Mouse (Mus musculus) kidney, adult 8-10 months (tissue): ENCODE results near the gene Rarres1.

Experiments used
- DNase-seq, 2 experiments: peaks; one replicate each; pipeline ENCODE4 v3.0.0; 2022

Gene Rarres1

GRCm38 (mm10) chr3:67515274-67515801 lies at the start of gene Rarres1:
Gene Rarres1, minus strand, starts transcription at chr3:67515523.
- DNase-seq = no peak

- DNase-seq = peak in 1 of 2 experiments; percentile 11
Observed at GRCm38 (mm10) chr3:67564731-67565357, 49.5 kb upstream of the Rarres1 start.

- no peak for DNase-seq
Observed at GRCm38 (mm10) chr3:67557718-67558354, 42.5 kb upstream of the Rarres1 start.

DNA sequence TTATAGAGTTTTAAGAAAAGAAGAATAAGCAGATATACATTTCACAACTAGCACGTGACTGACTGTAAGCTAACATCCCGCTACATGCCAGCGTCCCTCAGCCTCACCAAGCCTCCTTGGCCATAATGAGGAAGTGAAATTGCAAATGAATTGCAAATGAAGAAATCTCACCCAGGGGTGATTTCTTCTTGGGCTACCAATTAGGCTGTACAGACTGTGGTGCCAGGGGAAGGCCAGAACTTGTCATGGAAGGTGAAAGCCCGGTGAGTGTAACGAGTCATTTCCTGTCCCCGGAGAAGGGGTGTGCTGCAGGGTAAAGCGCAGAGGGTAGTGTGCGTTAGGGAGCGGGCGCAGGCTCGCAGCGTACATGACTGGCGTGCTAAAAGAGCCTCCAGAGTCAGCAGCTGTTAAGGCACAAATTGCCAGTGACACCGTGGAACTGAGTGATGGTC lies 41.9 kb upstream of the Rarres1 start:
- DNase-seq = no peak

GRCm38 (mm10) chr3:67555211-67555610 lies 39.9 kb upstream of the Rarres1 start:
- no peak for DNase-seq

DNA sequence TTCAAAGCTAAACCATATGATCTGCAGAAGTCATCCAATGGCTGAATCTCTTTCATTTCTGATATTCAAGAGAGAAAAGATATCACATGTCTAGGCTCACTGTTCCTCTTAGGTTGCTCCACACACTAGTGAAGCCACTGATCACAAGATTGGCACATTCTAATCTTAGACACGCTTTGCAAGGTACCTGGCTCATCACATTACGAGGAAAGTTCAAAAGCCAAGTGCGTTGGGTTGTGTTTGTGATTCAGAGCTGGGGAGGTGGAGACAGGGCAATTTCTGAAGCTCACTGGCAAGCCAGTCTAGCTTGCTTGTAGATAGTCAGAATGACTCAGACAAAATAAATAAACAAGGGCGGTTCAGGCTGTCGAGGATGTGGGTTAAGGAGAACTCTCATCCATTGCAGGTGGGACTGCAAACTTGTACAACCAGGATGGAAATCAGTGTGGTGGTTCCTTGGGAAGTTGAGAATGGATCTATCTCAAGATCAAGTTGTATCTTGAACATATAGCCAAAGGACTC lies 38.7 kb upstream of the Rarres1 start:
- no peak for DNase-seq

DNA sequence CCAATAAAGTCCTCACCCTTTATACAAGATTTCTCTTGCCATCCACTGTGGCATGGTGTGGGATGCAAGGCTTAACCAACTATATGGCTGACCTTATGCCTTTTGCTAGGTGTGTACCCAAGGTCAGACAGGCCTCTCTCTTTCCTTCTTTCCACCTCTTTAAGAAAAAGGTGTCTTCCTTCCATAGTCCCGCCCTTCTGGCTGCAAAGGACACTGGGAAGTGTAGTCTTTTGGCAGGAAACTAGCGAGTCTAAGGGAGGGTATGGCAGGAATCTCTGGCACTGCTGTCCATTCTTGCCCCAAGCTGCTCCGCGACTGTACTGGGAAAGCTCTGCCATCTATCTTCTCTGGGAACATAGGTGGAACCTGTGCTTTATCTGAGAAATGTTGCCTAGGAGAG lies 38.0 kb upstream of the Rarres1 start:
- DNase-seq = peak in 1 of 2 experiments; percentile 13

DNA sequence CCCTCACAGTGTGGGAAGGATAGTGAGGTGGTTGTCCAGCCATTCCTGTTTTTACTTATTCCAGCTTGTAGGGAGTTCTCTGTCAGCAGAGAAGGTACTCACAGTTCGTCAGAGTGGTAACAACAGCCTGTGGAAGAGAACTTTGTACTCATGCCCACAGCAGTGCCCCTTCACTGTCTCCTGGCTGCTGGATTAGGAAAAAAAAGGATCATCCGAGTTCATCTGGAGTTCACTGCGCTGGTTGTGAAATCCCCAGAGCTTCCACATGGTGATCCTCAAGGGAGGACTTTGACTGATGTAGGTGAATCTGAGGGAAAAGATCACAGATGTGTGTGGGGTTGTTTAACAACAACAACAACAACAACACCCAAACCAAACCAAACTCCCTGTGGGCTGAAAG lies 35.9 kb upstream of the Rarres1 start:
- DNase-seq = peak in 1 of 2 experiments; percentile 19

DNA sequence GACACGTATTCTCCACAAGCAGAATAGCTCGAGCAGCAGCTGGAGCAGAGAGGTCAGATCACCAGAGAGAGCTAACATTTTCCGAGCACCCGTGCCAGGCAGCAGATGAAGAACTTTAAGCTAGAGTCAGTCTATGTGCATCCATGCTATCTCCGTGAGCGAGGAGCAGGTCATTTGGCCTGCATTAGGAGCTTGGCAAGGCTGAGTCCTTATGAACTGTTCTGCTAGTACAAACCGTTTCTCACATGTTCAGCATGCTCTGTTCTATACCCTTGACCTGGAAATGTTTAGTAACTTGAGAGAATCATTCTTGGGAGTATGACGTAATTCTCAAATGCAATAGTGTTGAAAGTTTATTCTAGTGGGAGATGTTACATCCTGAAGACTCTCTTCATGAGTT lies 28.3 kb upstream of the Rarres1 start:
- DNase-seq = no peak

DNA sequence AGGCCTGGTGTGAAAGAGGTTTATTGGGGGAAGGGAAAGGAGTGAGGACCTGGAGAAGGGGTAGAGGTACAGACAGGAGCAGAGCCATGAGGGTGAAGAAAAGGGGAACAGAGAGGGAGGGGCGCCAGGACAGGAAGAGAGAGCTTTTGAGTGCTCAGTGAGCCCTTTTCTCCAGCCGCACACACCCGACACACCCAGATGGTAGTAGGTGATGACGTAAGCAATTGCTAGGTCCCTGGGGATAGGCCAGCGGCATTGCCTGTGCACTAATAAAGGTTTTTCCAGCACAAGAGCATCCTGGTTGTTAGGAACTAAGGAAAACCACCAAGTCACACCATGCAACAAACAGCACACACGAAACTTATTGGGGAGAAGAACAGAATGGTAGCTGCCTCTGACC lies 9.4 kb upstream of the Rarres1 start:
- no peak for DNase-seq

GRCm38 (mm10) chr3:67522709-67523108 lies 7.4 kb upstream of the Rarres1 start:
- DNase-seq = no peak

DNA sequence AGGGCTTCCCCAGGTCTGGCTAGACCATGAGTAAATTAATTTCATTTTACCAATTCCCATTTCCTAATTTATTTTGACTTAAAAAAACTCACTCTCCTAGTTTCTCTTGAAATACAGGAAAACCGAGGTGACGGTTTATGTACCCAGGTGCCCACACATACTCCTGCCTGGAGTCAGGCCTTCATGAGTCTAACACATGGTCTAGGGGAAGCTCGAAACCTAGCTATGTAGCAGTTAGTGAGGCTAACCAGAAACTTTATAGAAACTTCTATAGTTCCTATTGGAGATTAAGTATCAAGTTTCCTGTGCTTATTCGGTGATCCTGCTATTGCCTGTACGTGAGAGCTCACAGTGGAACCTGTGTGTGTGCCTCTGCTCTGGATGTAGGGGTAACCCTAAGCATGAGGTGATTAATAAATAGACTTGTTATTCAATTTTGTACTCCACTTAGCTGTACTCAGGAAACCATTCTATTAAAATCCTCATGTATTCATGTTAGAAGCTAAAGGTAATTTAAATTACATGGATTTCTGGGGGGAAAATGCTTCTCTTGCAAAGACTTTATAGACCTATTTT lies 5.3 kb upstream of the Rarres1 start:
- DNase-seq = no peak

GRCm38 (mm10) chr3:67514801-67515273 lies 486 bp downstream of the Rarres1 start:
- DNase-seq = no peak

GRCm38 (mm10) chr3:67512807-67513206 lies 2.5 kb downstream of the Rarres1 start:
- DNase-seq = peak; percentile 48 to 88

GRCm38 (mm10) chr3:67508216-67508892 lies 7.0 kb downstream of the Rarres1 start:
- DNase-seq = no peak

DNA sequence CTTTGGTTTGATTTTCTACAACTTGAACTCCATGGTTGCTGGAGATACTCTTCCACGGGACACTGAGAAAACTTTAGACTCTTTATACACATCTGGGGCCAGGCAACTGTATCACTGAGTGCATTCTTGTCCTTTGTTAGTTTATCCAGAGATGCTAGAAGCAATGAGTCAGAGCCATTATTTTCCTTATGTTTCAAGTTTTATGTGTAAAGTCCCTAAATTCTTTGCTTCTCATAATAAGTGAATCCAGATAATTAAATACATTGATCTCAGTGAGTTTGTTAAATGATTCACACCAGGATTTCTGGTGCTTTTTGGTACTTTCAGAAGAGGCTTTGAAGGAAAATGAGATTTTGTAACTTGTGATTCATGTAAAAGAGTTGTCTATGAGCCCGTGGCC lies 10.0 kb downstream of the Rarres1 start:
- no peak for DNase-seq

- DNase-seq = no peak
Observed at GRCm38 (mm10) chr3:67503878-67504277, 11.4 kb downstream of the Rarres1 start.

DNA sequence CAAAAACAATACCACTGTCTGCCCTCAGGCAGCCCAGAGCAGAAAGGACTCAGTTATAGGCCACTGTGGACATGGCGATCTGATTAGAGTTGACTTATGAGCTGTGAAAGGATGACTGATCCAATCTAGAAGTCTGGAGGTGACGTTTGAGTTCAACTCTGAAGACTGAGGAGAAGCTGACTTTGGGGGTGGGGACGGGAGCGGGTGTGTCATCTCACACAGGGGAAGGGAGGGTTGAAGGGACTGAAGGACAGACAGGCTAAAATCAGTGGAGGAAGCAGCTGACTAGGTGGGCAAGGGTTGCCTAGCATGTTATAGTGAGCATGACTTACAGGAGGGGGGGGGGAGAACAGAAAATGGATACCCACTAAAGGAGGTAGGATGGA lies 15.9 kb downstream of the Rarres1 start:
- no peak for DNase-seq

DNA sequence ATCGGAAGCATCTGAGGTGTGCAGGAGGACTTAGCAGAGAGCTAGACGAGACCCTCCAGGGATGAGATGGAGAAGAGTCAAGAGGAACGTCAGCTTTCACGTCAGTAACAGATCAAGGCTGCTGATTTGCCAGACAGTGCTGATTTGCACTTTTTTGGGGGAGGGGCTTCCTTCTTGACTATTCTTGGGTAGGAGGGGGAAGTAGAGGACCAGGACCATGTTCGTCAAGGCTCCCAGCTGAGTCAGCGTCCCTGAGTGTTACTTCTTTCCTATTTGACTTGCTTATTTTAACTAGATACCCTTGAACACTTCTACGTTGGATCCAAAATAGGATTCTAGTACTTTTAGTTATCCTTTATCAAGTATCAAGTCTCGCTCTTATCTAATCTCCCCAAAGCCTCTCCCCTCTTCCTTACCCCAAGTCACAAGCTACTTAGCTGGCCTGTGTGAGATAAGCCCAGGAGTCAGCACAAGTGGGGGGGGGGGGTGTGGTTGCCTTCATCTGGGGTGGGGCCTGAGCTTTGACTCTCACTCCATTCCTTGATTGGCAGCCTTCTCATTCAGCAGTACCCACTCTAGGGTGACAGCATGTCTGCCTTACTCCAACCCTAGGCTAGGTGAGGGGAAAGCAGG lies 16.4 kb downstream of the Rarres1 start:
- no peak for DNase-seq

- no peak for DNase-seq
Observed at GRCm38 (mm10) chr3:67497998-67498397, 17.3 kb downstream of the Rarres1 start.

DNA sequence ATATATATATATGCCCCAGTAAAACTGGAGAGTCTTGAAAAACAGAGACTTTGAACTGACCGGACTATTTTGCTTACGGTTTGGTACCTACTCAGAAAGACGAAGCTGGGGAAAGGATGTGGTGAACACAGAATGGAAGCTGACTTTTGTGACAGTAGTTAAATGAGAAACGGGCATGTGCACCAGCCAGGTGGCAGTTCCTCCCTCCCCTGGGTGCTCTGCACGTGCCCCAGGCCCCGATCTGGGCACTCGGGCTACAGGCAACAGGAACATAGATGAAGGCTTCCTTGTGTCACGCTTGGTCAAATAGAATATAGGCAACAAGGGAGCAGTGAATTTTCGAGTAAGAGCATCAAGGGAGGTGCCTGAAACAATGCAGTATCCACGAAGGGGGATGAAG lies 19.0 kb downstream of the Rarres1 start:
- no peak for DNase-seq

DNA sequence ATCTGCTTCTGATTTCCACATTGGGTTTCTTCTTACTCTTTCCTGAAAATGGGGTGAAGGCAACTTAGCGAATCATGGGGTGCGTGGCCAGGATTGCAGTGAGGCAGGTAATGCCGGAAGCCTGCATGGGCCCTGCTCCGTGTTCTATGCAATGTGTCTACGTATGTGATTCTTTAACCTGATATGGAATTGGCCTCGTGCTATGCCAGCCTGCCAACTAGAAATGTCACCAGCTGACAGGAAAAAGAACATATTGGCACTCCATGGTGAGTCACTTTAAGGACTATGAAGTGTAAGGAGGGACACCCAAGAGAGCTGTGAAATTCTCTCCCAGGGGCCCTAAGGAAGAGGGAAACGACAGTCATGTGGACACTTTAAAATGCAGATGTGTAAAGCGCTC lies 22.2 kb downstream of the Rarres1 start:
- DNase-seq = no peak
